Mouse (Mus musculus) heart, adult 18-20 months (tissue): ENCODE results near the gene Zfp280d. TPM values are rescaled to one million over a fixed set of nuclear protein-coding genes. Genes with fewer than 3 reads are reported as not detected.
"Not testable (repeated sequence)": the region's sequence is repeated elsewhere in the genome, so short reads cannot be mapped to it uniquely, and the experiment has no call there.

Experiments
- DNase-seq, 2 experiments: peaks; one replicate each; pipeline ENCODE4 v3.0.0; 2021 to 2022; ENCODE audit warnings: mixed read lengths in 1 of 2
- total RNA-seq, 2 experiments: library from RNA; stranded (reverse); gene quantifications; 2 replicates each; pipeline ENCODE4 v1.2.3; 2021

The Zfp280d gene
- total RNA-seq, 2 experiments from 2014 or later, result 15.4 to 16.3 TPM

DNA sequence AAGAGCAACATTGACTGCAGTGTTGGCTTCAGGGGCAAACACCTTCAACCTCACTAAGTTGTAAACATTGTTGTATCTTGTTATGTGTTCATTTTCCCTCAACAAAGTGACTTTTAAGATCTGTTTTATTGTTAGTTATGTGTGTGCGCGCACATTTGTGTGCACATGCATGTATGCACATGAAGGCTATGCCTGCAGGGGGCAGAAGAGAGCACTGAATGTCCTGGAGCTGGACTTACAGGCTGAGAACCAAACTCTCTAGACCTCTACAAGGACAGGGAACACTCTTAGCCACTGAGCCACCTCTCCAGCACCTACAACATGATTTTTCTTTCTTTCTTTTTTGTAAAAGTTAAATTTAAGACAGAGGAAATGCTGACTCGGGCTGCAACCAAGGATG lies 99.4 kb downstream of the Zfp280d start:
- DNase-seq, result no peak

GRCm38 (mm10) chr9:72374996-72375395 lies 100.3 kb downstream of the Zfp280d start:
- DNase-seq, result no peak

DNA sequence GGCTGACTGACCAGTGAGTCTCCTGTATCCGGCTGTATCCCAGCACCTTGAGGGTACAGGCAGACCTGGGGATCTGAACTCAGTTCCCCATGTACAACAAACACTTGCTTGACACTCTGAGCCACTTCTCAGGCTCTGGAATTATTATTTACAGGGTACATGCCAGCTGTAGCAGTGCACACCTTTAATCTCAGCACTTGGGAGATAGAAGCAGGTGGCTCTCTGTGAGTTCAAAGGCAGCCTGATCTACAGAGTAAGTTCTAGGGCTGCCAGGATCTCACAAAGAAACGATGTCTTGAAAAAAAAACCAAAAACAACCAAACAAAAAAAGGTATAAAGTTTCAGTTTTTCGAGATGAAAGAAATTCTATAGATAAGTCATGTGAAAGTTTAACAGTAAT lies 101.0 kb downstream of the Zfp280d start:
- no peak for DNase-seq

DNA sequence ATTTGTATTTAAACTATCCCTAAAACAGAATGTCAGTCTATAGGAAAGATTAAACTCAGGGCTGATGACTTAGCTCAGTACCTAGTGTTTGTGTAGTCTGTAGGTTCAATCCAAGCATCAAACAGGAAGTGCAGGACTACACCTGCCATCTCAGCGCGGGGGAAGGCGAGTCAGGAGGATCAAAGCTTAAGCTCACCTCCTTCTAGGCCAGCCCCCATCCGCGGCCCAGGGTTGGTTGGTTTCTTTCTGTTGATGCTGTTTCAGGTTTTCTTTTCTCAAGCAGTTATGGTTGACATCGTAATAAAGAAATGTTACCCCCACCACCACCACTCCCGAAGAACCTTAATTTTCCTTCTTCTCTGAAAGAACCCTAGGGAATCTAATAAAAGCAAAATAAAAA lies 111.1 kb downstream of the Zfp280d start:
- DNase-seq, result no peak

GRCm38 (mm10) chr9:72388934-72389333 lies 114.3 kb downstream of the Zfp280d start:
- DNase-seq, result no peak

DNA sequence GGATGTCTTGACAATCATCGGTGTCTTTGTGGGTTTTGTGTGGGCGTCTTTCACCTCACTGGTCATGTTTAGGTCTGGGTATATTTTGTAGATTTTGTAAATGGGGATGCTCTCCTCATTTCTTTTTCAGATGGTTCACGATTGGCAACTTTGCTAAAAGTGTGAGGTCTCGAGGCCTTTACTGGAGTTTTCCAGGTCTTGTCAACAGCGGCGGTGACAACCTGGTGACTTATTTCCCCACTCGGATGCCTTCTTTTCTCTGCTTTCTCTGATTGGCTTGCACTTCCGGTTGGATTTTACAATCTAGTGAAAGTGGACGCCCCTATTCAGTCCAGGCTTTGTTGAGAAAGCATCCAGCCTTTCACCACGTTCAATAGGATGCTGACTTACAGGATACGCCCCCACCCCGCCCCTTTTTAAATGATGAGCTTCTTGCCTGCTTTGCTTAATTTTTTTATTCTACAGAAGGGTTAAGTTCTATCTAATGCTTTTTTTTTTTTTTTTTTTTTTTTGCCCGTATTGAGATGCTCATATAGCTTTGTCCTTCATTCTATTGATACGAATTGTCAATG lies 114.9 kb downstream of the Zfp280d start:
- no peak for DNase-seq

GRCm38 (mm10) chr9:72390321-72391077 lies 115.8 kb downstream of the Zfp280d start:
- DNase-seq, result peak in 1 of 2 experiments; percentile 4

- no peak for DNase-seq
These were observed 118.0 kb downstream of the Zfp280d start for GRCm38 (mm10) chr9:72392686-72393085.

DNA sequence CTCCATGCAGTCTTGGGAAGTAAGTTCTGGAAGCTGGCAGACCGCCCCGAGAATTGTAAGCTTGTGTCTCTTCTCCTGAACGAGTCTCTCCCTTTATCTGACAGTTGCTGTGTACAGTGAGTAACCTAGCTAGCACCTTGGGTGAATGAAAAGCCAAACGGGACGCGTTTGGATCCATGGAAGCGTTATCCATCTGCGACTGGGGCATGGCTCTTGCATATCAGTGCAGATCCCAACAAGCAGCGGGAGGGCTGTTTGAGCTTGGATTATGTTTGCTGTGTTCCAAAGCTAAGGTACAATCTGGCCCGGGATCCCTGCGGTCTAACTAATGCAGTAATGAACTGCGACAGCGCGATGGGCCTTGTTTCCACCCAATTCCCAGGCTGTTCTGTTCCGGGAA lies 118.6 kb downstream of the Zfp280d start:
- no peak for DNase-seq

- DNase-seq, result no peak
These were observed 119.2 kb downstream of the Zfp280d start for GRCm38 (mm10) chr9:72393869-72394341.

DNA sequence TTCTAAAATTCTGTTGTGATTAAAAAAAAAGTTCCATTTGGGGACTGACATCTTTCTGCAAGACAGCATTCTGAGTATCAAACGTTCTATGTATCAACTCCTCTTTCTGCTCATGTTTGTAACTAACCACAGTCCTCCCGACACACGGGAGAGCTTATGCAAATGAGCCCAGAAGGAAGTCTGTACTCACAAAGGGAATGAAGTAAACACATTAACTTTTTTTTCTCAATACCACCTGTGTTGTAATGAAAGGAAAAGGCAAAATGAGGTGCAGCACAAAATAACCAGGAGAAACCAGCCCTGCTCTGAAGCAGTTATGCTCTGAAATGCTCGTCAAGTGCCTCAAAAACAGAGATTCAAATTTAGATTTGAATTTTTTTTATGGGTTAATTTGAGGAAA lies 125.5 kb downstream of the Zfp280d start:
- DNase-seq, result no peak

DNA sequence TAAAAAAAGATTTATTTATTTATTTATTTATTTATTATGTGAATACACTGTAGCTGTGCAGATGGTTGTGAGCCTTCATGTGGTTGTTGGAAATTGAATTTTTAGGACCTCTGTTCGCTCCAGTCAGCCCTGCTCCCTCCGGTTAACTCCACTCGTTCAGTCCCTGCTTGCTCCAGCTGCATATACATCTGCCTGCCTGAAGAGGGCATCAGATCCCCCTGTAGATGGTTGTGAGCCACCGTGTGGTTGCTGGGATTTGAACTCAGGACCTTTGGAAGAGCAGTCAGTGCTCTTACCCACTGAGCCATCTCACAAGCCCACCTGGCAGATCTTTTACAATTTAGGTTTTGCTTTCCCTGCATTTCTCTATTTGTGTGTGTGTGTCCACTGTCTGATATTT lies 127.1 kb downstream of the Zfp280d start:
- DNase-seq, result not testable (repeated sequence)

DNA sequence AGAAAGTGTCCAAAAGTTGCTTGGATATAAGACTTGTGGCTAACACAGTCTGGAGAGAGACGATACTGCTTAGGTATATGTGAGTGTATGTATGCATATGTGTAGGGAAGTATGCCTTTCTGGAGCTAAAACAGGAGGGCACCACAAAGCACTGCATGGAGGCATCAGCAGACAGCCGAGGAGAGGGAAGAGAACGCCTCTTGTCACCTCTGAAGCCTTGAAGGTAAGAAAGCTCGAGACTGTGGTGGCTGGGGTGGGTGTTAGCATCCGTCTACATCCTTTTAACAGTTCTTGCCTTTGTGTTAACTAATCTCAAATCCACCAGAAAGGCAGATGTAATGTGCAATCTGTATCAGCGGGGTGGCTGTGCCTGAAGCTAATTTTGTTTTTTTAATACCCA lies 128.8 kb downstream of the Zfp280d start:
- DNase-seq, result no peak

DNA sequence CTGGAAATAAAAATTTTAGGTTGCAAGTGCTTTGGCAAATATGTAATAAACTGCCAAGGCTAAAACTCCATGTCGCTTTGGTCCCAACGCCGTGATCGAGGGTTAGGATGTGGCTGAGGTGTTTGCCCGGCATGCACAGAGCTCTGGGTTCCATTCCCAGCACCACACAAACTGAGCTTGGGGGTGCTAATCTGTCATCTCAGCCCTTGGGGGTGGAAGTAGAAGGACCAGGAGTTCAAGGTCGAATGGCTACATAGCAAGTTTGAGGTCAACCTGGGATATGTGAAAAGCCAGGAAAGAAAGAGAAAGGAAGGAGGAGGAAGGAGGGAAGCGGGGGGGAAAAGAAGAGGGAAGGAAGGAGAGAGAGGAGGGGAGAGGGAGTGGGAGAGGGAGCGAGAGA lies 129.8 kb downstream of the Zfp280d start:
- DNase-seq, result no peak

DNA sequence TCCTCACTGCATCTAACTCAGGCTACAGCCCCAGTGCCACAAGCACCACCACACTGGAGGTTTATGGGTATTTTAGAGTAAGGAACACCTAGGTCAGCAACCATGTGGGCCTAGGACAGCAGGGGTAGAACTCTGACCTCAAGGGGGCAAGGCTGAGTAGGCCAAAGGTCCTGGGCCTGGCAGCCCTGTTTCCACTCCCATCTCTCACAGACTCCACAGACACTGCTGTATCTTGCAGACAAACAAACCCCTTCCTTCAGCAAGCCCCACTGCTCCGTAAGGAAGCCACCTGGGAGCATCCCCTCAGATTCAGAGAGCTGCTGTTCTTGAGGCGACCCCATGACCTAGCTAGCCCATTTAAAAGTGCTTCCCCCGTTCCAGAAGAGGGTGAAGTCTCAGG lies 130.3 kb downstream of the Zfp280d start:
- DNase-seq, result no peak

DNA sequence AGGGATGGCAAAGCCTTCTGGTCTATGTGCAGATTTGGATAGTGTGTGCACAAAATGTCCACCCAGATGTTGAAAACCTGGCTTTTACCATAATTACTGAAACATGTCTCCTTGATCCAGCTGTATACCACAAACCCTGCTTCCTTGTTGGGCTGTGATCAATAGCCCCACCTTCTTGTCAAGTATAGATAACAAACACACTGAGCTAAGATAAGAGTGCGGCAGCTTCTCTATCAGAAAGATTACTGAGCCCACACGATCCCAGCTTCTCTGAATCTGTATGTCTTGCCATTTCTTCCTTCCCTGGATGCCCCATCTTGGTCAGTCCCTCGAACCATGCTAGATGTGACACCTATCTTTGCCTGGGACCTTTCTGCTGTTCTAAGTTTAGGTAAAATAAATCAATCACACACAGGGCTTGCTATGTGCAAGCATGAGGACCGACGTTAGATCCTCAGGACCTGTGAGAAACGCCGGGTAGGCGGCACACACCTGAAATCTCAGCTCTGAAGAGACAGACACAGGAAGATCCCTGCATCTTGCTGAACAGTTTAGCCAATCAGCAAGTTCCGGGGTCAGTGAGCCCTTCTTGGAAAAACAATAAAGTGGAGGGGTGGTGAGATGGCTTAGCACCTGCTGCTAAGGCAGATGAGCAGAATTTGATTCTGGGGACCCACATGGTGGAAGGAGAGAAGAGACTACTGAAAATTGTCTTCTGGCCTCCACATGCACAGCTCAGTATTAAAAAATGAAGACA lies 131.4 kb downstream of the Zfp280d start:
- DNase-seq, result no peak

- DNase-seq, result peak; percentile 66 to 90
These were observed 133.5 kb downstream of the Zfp280d start for GRCm38 (mm10) chr9:72408131-72408586.

- no peak for DNase-seq
These were observed 134.9 kb downstream of the Zfp280d start for GRCm38 (mm10) chr9:72409381-72410225.

GRCm38 (mm10) chr9:72411746-72412145 lies 137.1 kb downstream of the Zfp280d start:
- no peak for DNase-seq
